Mouse (Mus musculus): ENCODE data around the gene Oxa1l. TPM values are rescaled to one million over a fixed set of nuclear protein-coding genes. Genes with fewer than 3 reads are reported as not detected.
"Not testable (repeated sequence)": the region's sequence is repeated elsewhere in the genome, so short reads cannot be mapped to it uniquely, and the experiment has no call there.

Oxa1l gene
- total RNA-seq (2021) (100 to 1,000 TPM in 1 of 2 experiments, 10 to 100 TPM in 1; 95.8 to 109 TPM), polyA plus RNA-seq (2012; rRNA removed) (461 and 500 TPM in 2 replicates)
- long read RNA-seq, transcript Oxa1l-201 (10 exons, 2,538 nt): major isoform, 44 of 66 reads
- long read RNA-seq, partial matches to known transcripts: 20 of 66 reads
- long read RNA-seq, other reads (novel, unspliced or antisense): 2 of 66 reads

DNA sequence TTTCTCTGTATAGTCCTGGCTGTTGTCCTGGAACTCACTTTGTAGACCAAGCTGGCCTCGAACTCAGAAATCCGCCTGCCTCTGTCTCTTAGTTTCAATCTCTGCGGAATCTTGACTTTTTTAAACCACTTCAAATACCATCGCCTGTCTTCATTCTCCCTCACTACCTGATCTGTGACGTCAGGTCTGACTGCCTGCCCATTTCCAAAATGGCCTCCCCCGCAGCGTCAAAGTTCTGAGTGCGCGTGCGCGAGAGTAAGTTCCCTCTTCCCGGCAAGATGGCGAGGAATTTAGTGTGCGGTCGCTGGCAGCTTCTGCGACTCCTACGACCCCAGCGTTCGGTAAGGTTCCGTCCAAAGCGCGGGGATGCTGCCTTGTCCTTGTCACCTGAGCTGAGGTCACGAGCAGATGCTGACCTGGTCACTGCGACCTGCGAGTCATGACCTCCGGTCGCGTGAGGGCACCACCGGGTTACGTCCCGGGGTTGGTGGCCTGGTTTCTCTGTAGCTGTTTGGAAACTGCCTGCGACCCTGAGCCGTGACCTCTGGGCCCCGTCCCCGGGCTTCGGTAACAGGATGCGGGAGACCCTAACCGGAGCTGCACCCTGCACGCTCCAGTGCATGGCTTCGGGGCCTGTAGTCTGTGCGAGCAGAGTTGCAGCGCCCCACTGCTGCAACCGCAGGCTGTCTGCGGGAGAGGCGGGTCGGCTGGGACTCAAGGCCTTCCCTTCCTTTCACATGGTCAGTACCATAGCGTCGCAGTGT, at the start of gene Oxa1l:
Gene Oxa1l, plus strand, starts transcription at position 258 of the 764 bp plus-strand sequence.
- peak; percentile 96 for DNase-seq

DNA sequence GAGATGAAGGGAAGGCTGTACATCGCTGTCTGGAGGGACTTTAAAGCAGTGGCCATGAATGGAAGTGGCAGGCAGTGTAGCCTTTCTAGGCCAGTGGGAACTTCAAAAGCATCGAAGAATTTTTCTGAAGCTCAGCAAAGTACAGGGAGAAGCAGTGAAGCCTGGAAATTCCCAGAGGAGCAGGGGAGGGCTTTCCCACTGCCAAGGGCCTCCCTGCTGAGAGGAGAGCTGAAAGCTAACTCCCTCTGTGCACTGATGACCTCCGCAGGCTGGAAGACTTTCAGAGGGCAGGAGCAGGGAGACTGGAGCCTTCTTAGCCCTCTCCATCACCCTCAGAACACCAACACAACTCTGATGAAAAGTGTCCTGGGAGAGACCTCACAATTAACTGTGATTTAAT, 48.9 kb upstream of the Oxa1l start:
- peak; percentile 42 for DNase-seq

DNA sequence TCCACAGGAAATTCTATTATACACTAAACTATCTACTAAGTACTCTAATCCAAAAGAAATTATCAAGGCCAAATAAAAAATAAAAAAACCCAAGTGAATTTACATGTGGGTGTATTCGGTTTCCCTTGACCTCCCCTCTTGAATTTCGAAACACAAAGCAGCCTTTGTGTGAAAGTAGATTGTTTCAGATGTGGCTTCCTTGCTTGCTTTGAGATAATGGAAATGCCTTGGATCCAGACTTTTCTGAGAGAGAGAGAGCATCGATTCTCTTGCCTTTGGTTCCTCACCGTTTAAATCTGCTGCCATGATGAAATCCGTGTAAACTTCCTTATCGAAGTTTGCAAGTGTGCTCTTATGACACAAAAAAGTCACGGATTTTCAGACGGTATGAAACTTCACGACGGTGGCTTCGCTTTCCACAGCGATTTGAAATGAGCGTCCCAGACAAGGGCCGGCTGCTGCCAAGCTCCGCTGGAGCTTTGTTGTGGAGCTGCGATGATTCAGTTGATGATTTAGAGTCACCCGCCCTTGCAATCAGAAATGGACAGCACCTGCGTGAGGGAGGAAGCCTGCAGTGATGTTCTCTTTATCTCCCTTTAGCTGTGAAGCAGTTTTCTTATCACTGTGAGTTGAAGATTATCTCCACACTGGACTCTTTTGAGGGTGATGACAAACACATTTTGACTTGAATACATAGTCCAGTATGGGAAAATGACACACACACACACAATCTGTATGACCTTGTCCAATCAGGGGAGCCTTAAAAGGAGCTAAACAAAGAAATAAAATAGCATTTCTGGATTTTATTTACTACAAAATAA, 38.9 kb upstream of the Oxa1l start:
- peak; percentile 55 for DNase-seq

DNA sequence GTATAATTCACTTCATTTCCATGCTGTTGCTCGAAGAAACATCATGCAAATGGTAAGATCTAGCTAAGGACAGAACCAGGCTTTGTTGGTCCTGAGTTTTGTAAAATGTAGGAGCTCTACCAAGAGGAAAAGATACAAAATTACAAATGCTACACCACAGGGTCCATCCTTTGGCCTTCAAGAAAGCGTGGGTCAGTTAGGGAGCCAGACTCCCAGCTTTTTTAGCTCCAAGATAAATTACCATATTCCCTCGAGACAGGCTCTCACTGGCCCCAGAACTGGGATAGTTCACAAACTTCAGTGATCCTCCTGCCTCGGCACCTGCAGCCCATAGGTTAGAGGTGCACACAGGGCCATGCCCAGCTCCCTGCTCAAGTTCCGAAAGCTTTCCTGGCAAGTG, 36.1 kb upstream of the Oxa1l start:
- no peak for DNase-seq

DNA sequence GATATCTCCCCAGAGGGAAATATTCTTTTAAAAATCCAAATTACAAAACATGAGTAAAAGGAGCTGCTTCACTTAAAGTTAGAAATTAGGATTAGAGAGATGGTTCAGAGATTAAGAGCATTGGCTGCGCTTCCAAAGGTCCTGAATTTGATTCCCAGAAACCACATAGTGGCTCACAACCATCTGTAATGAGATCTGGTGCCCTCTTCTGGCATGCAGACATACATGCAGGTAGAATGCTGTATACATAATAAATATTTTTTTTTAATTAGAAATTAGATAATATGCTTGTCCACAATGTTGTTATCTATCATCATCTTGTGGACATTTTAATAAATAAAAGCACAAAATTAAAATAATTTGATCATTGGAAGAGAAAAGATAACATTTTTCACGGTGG, 32.1 kb upstream of the Oxa1l start:
- DNase-seq: no peak

DNA sequence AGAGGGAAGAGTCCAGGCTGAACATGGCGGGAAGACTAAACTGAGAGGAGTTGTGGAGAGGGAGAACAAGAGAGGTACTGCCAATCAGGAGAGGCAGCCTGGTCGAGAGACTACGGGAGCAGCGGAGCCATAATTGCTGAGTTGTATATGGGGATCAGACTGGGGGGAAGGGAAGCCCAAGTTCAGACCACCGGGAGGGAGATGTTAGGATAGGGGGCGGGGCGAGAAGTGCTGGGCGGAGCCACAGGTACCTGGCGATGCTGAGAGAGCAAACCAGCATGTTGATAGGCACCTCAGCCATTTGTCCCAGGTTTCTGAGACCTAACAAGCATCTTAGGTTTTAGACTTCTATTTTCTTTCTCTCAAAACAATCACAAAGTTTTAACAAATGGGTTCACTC, 31.4 kb upstream of the Oxa1l start:
- no peak for DNase-seq

DNA sequence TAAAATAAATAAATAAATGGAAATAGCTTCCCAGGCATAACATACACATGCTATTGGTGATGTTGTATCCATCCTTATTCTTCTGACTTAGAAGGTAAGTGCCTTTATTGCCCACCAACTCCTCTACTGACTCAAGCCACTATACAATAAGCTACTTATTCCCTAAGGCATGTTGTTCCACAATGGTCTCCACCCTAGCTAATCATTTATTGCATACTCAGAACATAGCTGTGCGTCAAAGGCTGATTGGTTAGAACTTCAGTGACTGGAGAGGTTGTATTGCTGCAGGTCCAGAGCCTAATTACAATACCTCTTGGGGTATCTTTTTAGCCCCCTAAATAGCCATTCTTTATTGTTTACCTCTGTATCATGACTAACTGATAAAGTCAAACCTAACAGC, 29.5 kb upstream of the Oxa1l start:
- DNase-seq: no peak

DNA sequence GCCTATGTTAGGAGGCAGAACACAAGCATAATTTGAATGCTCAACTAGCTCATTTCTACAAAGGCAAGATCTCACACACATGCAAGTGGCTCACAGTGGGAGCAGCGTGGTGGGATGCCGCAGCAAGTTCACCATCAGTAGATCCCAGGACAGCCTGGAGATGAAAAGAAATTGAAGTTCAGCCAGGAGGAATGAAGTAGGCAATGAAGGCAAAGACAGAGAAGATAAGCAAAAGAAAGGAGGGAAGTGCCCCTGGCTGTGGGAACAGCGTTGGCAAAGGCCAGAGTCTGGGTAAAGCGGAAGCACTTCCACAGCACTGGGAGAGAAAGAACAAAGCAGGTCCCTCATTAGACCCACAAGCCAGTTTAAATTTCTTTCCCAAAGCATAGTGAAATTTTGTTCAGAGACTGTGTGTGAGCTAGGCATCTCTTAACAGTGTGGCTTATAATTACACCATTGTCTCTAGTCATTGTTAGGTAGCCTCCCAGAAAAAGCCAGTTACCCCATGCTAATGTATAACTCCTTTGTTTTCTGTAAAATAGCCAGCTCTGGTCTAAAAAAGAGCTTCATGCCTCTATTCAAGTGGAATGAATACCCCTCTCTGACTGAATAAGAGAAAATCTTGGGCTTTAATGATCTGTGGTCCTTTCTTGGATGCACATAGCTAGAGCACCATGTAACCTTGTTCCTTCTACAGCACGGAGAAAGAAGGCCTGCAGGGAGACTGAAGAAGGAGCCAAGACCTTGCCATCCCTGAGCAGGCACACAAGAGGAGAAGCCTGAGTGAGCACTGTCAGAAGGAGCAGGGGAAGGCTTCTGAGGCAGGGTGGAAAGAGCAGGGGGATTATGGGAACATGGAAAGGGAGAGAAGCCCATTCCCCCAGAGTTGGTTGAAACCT, 28.2 kb upstream of the Oxa1l start:
- DNase-seq: no peak

DNA sequence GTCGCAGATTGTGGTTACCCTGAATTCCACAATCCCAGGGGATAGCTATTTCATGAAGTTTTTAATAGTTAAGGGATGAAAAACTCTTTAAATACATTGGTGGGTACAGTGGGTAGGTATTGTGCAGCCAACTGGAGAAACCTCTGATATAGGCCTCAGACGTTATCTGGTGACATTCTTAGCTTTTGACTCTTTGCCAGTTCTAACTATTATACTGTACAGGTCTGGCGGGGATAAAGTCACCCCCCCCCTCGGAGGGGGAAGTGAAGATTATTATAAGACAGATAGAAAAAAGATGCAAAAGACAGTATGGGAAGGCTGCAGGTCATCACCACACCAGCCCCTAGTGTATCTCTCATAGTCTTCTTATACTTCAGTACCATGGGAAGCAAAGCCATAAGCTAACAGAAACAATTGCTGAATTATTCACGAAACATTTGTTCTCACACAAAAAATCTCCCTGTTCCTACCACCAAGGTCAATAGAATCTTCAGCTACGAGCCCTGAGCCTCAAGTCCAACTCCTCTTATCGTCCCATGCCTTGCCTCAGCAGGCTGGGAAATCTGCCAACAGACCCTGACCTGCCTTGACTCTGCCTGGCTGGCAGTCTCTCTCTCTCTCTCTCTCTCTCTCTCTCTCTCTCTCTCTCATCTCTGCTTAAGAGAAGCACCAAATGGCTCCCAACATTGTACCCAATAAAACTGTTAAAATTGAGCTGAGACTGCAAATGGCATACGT, 27.0 kb upstream of the Oxa1l start:
- DNase-seq: peak; percentile 89

DNA sequence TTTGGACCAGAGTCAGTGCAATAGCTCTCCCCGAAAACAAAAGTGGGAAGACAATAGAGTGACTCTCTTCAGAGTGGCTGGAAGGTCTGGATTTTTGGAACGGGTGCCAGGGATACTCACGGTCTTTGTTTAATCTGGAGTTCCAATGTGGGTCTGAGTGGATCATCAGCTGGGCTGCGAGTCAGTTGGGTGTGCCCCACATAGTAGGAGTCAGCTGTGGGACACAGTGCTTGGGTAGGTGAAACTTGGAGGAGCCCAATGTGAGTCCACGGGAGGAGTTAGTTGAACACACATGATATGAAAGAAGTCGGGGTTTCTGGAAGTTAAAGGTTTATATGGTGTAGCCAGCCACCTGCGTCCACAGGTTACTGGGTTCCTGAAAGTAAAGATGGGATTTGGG, 19.8 kb upstream of the Oxa1l start:
- no peak for DNase-seq

DNA sequence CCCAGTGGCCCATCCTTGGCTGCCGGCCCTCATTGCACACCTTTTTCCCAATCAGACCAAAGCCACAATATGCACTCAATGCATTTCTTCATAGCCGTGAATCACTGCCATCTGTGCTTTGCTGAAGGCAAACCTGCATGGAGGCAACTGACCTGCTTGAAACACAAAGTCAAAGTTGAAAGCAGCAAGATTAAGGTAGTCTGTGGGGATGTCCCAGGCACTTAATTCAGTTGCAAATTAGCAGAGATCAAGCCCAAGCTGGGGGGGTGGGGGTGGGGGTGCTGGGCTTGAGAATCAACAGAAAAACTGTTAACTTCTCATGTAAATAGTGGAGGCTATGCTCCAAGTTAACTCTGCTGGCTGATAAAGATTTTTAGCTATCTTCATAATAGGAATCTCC, 18.8 kb upstream of the Oxa1l start:
- DNase-seq: not testable (repeated sequence)

DNA sequence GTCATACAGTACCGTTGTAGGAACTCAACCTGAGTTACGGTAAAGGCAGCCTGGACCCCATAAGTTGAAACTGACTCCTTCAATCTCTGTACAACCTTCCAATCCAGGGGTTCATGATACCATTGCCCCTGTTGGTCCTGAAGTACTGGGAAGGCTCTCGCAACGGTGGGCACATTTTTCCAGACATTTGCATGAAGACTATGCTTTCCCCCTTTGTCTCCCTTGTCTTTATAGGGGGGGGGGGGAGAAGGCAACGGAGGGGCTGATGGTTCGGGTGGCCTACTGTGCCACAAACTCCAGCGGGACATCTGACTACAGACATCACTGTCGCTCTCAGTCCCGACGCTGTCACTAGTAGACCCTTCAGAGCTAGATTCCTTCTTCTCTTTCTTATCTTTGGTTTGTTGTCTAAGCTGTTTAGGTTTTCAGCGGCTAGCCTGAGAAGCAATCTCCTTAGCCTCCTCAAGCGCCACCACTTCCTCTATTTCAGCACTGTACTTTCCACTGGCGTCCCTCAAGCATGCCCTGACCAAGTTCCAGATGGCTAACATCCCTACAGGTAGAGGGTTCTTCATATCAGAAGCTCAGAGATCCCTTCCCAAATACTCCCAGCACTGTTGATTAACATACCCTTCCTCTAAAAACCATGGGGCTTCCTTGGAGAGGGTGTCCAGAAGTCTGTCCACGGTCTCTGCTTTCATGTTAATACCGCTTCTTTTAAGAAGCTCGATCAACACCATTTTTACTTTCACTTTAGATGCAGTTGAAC, 9.7 kb upstream of the Oxa1l start:
- not testable (repeated sequence) for DNase-seq

DNA sequence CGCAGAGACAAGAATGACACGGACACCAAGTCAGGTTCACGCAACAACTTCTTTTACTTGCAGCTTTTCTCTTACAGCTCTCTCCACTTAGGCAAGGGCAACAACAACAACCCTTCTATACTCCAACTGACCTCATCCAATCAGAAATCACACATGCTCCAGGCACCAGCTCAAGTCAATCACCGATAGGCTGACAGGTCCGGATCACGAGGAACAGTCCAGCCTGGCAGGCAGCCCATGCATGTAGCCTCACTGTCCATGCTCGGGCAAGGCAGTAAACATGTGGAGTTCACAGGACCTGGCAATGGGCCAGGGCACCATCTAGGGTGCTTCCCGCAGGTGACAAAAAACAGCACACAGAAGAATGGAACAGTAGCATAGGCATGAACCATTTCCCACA, 8.3 kb upstream of the Oxa1l start:
- DNase-seq: no peak

DNA sequence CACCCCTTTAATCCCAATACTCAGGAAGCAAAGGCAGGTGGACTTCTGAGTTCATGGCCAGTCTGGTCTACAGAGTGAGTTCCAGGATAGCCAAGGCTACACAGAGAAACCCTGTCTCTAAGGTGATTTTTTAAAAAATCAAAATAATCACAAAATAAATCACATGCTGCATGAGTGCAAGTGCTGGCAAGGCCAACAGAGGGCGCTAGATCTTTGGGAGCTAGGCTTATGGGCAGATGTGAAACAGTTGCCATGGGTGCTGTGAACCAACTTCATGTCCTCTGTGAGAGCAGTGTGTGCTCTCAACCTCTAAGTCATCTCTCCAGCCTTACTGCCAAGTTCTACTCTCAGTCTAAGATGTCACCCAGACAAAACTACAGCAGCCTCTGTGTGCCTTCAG, 6.2 kb upstream of the Oxa1l start:
- no peak for DNase-seq

DNA sequence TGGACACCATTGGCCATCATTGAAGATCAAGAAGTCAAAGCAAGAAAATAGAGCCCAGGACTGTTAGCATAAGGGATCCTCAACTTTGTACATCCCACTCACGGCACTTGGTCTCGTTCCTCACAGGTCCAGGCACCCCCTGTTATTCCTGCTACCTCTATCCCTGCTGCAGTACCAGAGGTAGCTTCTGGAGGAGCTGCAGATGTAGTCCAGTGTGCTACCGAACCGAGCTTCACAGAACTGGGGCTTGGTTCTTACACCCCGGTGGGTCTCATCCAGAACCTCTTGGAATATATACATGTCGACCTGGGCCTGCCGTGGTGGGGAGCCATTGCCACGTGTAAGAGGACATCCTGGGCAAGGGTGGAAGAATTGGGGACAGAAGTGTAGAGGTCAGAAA, 2.5 kb downstream of the Oxa1l start:
- DNase-seq: no peak

DNA sequence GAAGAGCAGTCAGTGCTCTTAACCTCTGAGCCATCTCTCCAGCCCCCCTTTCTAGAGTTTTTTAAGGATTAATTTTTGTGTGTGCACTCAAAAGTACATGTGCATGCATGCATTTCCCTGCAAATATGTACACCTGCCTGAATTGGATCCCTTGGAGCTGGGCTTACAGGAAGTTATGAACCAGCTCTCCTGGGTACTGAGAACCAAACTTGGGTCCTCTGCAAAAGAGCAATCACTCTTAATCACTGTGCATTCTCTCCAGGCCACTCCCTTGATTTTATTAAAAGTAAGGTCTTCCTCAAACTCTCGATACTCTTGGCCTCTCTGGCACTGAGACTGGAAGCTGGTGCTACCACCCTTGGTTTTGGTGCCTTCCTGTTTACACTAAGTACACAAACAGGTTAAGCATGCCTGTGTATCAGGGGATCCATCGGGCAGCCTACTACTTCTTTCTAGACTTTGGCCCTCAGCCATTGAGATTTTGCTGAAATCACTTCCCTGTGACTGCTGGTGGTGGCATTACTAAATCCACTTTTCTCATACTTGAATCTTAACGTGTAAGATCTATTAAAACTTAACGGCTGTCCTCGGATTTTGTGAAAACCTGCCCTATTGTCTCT, 4.5 kb downstream of the Oxa1l start:
- DNase-seq: no peak

DNA sequence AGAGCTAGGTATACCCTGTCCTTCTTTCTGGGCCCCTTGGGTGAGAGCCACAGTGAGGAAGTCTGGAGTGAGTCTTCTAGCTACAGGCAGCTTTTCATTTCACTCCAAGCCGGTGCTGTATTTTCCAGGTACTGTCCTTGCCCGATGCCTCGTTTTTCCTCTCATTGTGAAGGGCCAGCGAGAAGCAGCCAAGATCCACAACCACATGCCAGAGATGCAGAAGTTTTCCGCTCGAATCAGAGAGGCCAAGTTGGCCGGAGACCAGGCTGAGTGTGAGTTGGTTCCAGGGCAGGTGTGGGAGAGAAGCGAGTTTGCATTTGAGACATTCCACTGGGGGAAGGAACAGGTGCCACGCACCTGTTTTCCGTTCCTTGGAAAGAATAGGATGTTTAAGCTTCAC, 5.9 kb downstream of the Oxa1l start:
- DNase-seq: no peak

DNA sequence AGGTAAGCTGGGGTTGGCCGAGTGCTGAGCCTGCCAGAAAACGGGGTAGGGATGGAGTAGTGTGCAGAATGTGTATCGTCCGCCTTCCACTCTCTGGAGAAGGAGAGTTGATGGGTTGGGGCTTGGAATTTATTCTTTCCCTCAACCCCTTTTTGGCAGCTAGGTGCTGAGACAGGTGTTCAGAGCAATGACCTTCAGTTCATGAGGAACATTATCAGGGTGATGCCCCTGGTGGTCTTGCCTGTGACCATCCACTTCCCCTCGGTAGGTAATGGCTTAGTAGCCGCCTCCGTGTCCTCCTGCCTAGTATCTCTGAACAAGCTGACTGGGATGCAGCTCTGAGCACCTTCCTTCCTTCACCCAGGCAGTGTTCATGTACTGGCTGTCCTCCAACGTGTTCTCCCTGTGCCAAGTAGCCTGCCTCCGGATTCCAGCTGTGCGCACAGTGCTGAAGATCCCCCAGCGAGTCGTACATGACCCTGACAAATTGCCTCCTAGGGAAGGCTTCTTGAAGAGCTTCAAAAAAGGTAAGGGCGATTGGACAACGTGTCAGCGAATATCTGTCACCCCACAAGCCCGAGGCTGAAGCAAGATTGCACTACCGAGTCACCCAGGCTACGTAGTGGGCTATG, 6.9 kb downstream of the Oxa1l start:
- peak; percentile 57 for DNase-seq

DNA sequence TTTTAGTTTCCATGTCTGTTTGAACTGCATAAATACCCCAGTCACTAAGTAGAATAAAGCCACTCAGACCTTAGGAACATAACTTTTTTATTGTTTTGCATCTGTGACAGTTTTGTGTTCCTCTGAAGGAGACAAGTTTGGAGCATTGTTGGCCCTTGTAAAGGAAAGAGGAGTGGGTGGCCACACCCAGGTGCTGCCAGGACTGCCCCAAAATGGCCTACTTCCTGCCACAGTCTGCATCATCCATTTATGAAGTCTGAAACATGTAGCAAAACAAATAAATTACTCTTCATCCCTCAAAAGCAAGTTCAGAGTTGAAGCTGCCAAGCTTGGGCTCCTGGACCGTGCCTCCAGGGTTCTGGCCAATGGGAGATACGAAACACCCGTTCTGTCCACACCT, 8.7 kb downstream of the Oxa1l start:
- no peak for DNase-seq

DNA sequence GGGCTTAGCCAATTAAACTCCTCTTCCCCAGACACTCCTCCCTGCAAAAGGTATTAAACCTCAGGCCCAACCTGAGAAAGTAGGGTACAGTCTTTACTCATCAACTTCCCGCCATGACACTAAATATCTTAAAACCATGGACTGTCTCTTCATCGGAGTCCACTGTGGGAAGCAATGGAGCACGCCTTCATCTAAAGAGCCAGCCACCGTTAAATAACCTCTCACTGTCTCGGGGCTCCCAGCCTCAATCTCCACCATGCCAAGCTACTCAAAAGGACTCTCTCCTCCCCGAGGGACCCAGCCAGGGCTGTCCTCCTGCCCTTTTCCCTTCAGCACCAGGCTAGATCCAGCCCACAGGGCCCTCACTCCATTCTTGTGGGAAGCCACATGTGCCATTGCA, 10.0 kb downstream of the Oxa1l start:
- DNase-seq: no peak
